ENCODE assay signal across 9 mouse cellular contexts in the genomic region with DNA sequence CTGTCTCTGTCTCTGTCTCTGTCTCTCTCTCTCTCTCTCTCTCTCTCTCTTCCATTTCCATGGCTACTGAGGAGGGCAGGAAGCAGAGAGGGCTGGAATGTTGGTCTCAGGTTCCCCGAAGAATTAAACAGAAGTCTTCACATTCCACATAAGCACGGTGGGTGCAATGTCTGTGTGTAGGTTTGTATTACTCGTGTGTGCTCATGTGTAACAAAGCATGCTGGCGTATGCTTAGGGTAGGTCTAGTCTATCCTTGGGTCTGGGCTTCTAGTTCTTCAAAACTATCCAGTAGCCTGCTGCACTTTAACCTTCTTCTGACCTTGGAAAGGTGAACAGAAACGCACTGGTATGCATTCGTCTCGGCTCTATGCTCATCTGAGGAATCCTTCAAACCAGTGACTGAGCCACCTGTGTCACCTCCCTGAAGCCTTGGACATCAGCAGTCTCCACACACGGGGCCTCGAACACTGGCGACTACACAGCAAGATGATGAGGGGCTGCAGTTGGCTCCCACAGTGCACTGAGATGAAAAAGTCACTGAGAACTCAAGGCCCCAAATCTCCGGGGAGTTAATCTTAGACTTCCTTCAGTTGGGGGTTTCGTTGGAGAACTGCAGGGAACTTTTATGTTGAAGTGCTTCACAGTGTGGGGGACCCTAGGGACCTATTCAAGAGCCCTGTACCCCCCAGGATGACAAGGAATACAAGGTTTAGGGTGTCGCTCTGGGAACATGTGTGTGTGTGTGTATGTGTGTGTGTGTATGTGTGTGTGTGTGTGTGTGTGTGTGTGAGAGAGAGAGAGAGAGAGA.
DNase-seq lines count a peak whose midpoint lies in the region; ATAC-seq and TF ChIP-seq lines count a peak whose summit lies in the region.
"Had no signal": no experiment of that assay in that cellular context is flagged by ENCODE, and none has a peak within 500 bp of the region (broad histone marks: within the 10 kb centered on the region; RNA-seq: fewer than 3 reads in every experiment).

No protein-coding gene starts in this region.

- H3K27ac ChIP-seq in layer of hippocampus, adult 2 months: peak overlapping the region; percentile 21; the same call in 1 of the 2 replicates
- peak overlapping the region; percentile 80 for H3K27ac ChIP-seq in embryonic facial prominence, embryonic 14.5 days (replicated peaks; ENCODE audit: low read depth, low read length)
- peak overlapping the region; percentile 23; the same call in 1 of the 2 replicates for H3K27ac ChIP-seq in limb, embryonic 13.5 days

- no peak for TF ChIP-seq CTCF in layer of hippocampus, adult 2 months (conservative IDR thresholded peaks at IDR 0.05)

- peaks cover 54% of the 10 kb centered on the region for H3K4me1 ChIP-seq in embryonic facial prominence, embryonic 14.5 days (ENCODE audit: control insufficient read depth, insufficient read depth, low read length)
- H3K4me1 ChIP-seq in limb, embryonic 13.5 days: peaks cover 83% of the 10 kb centered on the region

- H3K4me2 ChIP-seq in embryonic facial prominence, embryonic 14.5 days (ENCODE audit: low read depth, low read length): no peak overlapping the region
- 0 out of 2 replicates have a peak overlapping the region, but pooled peaks have one; percentile 4 for H3K4me2 ChIP-seq in limb, embryonic 13.5 days (replicated peaks)

- no peaks in the 10 kb centered on the region for H3K27me3 ChIP-seq in embryonic facial prominence, embryonic 14.5 days (replicated peaks; ENCODE audit: control insufficient read depth, insufficient read depth, low read length)
- H3K27me3 ChIP-seq in limb, embryonic 13.5 days: no peaks in the 10 kb centered on the region

- whole genome bisulfite sequencing in embryonic facial prominence, embryonic 14.5 days: 45% methylated on average over 13 of the region's 13 CpGs
- WGBS in limb, embryonic 13.5 days: 46% methylated on average over 13 of the region's 13 CpGs

- no peaks in the 10 kb centered on the region for H3K36me3 ChIP-seq in embryonic facial prominence, embryonic 14.5 days (ENCODE audit: control insufficient read depth, insufficient read depth, low read length)
- peaks cover 1% of the 10 kb centered on the region; the same call in 1 of the 2 replicates for H3K36me3 ChIP-seq in limb, embryonic 13.5 days

- no peak overlapping the region for H3K9ac ChIP-seq in embryonic facial prominence, embryonic 14.5 days (ENCODE audit: low read depth, low read length)
- H3K9ac ChIP-seq in limb, embryonic 13.5 days: no peak overlapping the region; the same call in 1 of the 2 replicates

- no peak overlapping the region for H3K4me3 ChIP-seq in layer of hippocampus, adult 2 months
- H3K4me3 ChIP-seq in embryonic facial prominence, embryonic 14.5 days (ENCODE audit: low read depth, low read length): no peak overlapping the region
- no peak overlapping the region for H3K4me3 ChIP-seq in limb, embryonic 13.5 days

- DNase-seq in layer of hippocampus, adult 2 months (ENCODE audit: low spot score in 2 of 2): no peak
- no peak for DNase-seq in layer of hippocampus, postnatal 14 days (ENCODE audit: low spot score in 2 of 2)
- DNase-seq in Muller cell, postnatal 12 days (ENCODE audit: inconsistent ontology term): peak; percentile 74
- DNase-seq in embryonic facial prominence, embryonic 14.5 days (ENCODE audit: low spot score): peak; percentile 58
- no peak for DNase-seq in layer of hippocampus, postnatal 25 days (ENCODE audit: extremely low spot score in 1 of 2, low spot score in 1 of 2)
- no peak for DNase-seq in retina, postnatal 1 day
- DNase-seq: cerebellum, postnatal 10 days; gastrocnemius, postnatal 14 days had no signal

- 0 out of 2 replicates have a peak, but pooled peaks have one; percentile 17 for ATAC-seq in embryonic facial prominence, embryonic 14.5 days (ENCODE audit: low read depth)
- ATAC-seq in limb, embryonic 13.5 days (ENCODE audit: low FRiP score, low read depth): no peak

- no peaks in the 10 kb centered on the region for H3K9me3 ChIP-seq in embryonic facial prominence, embryonic 14.5 days (ENCODE audit: control insufficient read depth, low read length)
- H3K9me3 ChIP-seq in limb, embryonic 13.5 days: no peaks in the 10 kb centered on the region

Comparison
In these comparisons a context has a peak if more than half of its experiments do, and no peak if none do; other contexts are left out.
1. DNase-seq: peak in Muller cell, postnatal 12 days (single experiment) and embryonic facial prominence, embryonic 14.5 days (single experiment); none in layer of hippocampus, adult 2 months (0 of 2), layer of hippocampus, postnatal 14 days (0 of 2), layer of hippocampus, postnatal 25 days (0 of 2) and retina, postnatal 1 day (single experiment).
2. H3K27ac ChIP-seq: peak in every context shown above with its lines; median percentile 80 in embryonic facial prominence, embryonic 14.5 days; 23 in limb, embryonic 13.5 days; 21 in layer of hippocampus, adult 2 months.